Mouse (Mus musculus) gastrocnemius, postnatal 36 days (tissue): ENCODE results near the gene Hist1h3c. TPM values are rescaled to one million over a fixed set of nuclear protein-coding genes. Genes with fewer than 3 reads are reported as not detected.
"Not testable (repeated sequence)": the region's sequence is repeated elsewhere in the genome, so short reads cannot be mapped to it uniquely, and the experiment has no call there.

Experiments used
- DNase-seq, 2 experiments: peaks; one replicate each; pipeline ENCODE4 v3.0.0; 2022
- intact Hi-C: fragments of 180-260 bp; cut with DNase I; formaldehyde crosslinking; loops from one replicate; pipeline ENCODE4 v1.15.1; 2025
- total RNA-seq, 2 experiments: library from RNA; stranded (reverse); gene quantifications; 2 replicates each; pipeline ENCODE4 v1.2.3; 2021

Gene Hist1h3c
- total RNA-seq, 2 experiments from 2014 or later: 4.5 to 4.6 TPM

- DNase-seq: no peak
These were observed 28.9 kb downstream of the Hist1h3c start for GRCm38 (mm10) chr13:23716261-23717042.

GRCm38 (mm10) chr13:23710374-23711089 lies 34.9 kb downstream of the Hist1h3c start, which contains the start of gene Hfe:
Gene Hfe, minus strand, starts transcription at chr13:23710854.
- peak; percentile 30 to 42 for DNase-seq
- intact Hi-C loops: no loop called here

More at GRCm38 (mm10) chr13:23716261-23717042, 28.9 kb downstream of the Hist1h3c start:
- intact Hi-C loops: no loop called here

- DNase-seq: no peak
- intact Hi-C loops: no loop called here
These were observed 35.6 kb downstream of the Hist1h3c start for GRCm38 (mm10) chr13:23709714-23710373.

- no peak for DNase-seq
- intact Hi-C loops: no loop called here
These were observed 36.7 kb downstream of the Hist1h3c start for GRCm38 (mm10) chr13:23708654-23709053.

- DNase-seq: no peak
- intact Hi-C loops: no loop called here
These were observed 37.4 kb downstream of the Hist1h3c start for GRCm38 (mm10) chr13:23708041-23708440.

GRCm38 (mm10) chr13:23706771-23707170 lies 38.6 kb downstream of the Hist1h3c start:
- intact Hi-C loops: no loop called here
- DNase-seq: no peak

- intact Hi-C loops: no loop called here
- no peak for DNase-seq
These were observed 39.5 kb downstream of the Hist1h3c start for GRCm38 (mm10) chr13:23705751-23706356.

GRCm38 (mm10) chr13:23702801-23703200 lies 42.6 kb downstream of the Hist1h3c start:
- DNase-seq, intact Hi-C loops: not testable (repeated sequence)

GRCm38 (mm10) chr13:23702220-23702619 lies 43.2 kb downstream of the Hist1h3c start:
- intact Hi-C loops: no loop called here
- no peak for DNase-seq

GRCm38 (mm10) chr13:23700786-23701520 lies 44.4 kb downstream of the Hist1h3c start:
- intact Hi-C loops: loop anchor here (1.0 kb wide), 1 partner anchor 31 kb away; no protein-coding TSS in a partner anchor
- peak; percentile 24 to 51 for DNase-seq

- intact Hi-C loops: loop anchor here (5.0 kb wide), 1 partner anchor 77 kb away; the partner anchor contains the start of genes Hist1h1e and Hist1h2be
- no peak for DNase-seq
These were observed 45.6 kb downstream of the Hist1h3c start for GRCm38 (mm10) chr13:23699767-23700166.

GRCm38 (mm10) chr13:23698996-23699395 lies 46.4 kb downstream of the Hist1h3c start:
- intact Hi-C loops: loop anchor here (5.0 kb wide), 1 partner anchor 77 kb away; the partner anchor contains the start of genes Hist1h1e and Hist1h2be
- DNase-seq: no peak

GRCm38 (mm10) chr13:23698300-23698693 lies 47.1 kb downstream of the Hist1h3c start, which contains the start of gene Hist1h4c:
Gene Hist1h4c, minus strand, starts transcription at chr13:23698454.
- intact Hi-C loops: loop anchor here (5.0 kb wide), 1 partner anchor 76 kb away; the partner anchor contains the start of genes Hist1h1e and Hist1h2be
- DNase-seq: peak; percentile 96 to 98

- no peak for DNase-seq
- intact Hi-C loops: loop anchor here (5.0 kb wide), 1 partner anchor 75 kb away; the partner anchor contains the start of genes Hist1h1e and Hist1h2be
These were observed 47.7 kb downstream of the Hist1h3c start for GRCm38 (mm10) chr13:23697491-23698299.

GRCm38 (mm10) chr13:23696061-23696474 lies 49.3 kb downstream of the Hist1h3c start:
- intact Hi-C loops: loop anchor here (5.0 kb wide), 1 partner anchor 74 kb away; the partner anchor contains the start of genes Hist1h1e and Hist1h2be
- DNase-seq: no peak

GRCm38 (mm10) chr13:23695514-23695913 lies 49.9 kb downstream of the Hist1h3c start, which contains the start of gene Hist1h1t:
Gene Hist1h1t, plus strand, starts transcription at chr13:23695814.
- DNase-seq: no peak
- intact Hi-C loops: loop anchor here (5.0 kb wide), 1 partner anchor 73 kb away; the partner anchor contains the start of genes Hist1h1e and Hist1h2be
